Mouse (Mus musculus) frontal cortex, postnatal 10 days (tissue): ENCODE measurements around the gene Lrp1.

ENCODE experiments used
- DNase-seq, 2 experiments: peaks; one replicate each; pipeline ENCODE4 v3.0.0; 2022; ENCODE audit warnings: low spot score in 2 of 2, mixed read lengths in 1 of 2

The Lrp1 gene

DNA sequence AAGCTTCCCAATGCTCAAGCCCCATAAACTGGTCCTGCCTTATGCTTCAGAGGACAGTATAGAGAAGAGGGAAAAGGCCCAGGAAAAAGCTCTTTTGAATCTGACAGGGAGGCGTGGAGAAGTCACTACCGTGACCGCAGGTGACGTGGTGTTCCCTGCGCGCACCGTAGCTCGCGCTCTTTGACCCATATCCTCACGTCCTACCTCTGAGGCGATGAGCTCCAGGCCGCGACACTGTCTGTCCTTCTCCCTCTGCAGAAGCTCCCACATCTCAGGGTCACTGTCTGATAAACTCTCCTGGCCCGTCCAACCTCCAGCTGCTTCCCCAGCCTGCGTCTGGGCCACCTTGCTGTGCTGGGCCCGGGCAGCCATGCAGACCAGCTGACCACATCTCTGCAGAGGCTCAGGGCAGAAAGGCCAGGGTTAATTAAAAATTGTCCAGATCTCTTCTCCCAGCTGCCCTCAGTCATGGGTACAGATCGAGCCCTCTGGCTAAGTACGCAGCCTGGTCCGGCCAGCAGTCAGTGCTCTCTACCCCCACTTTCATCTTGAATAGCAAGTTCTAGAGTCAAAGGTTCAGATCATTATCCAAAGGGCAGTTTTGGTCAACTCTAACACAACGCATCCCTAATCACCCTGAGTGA is 100.1 kb downstream of the Lrp1 start:
- no peak for DNase-seq

DNA sequence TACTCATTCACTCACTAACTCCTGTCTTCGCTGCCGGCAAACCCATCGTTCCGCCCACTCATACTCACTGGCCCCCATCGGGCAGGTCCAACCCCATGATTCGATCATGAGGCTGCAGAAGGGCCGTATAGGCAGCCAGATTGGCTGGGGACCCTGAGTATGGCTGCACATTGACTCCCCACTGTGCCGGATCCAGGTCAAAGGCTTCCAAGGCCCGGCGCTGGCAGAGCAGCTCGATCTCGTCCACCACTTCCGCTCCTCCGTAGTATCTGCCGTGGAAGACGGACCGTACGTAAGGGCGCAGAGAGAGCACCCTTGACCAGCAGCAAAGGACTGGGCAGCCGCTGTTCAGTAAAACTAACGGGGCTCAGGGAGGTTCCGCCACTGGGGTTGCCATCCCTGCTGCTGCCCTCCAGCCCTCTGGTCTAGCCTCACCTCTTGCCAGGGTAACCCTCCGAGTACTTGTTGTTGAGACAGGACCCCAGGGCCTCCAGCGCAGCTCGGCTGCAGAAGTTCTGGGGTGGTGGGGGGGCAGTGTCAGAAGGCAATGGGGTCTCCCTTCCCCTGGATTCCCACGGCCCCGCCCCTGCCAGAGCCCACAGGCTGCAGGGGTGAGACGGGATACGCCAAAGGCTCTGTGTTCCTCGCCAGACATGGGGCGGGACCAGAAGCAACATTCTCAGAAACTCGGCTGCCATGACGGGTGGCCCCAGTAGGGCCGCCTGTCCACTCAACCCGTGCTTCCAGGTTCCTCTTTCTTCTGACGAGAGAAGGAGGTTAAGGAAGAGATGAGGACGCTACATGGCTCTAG is 100.8 kb downstream of the Lrp1 start:
- DNase-seq = no peak

DNA sequence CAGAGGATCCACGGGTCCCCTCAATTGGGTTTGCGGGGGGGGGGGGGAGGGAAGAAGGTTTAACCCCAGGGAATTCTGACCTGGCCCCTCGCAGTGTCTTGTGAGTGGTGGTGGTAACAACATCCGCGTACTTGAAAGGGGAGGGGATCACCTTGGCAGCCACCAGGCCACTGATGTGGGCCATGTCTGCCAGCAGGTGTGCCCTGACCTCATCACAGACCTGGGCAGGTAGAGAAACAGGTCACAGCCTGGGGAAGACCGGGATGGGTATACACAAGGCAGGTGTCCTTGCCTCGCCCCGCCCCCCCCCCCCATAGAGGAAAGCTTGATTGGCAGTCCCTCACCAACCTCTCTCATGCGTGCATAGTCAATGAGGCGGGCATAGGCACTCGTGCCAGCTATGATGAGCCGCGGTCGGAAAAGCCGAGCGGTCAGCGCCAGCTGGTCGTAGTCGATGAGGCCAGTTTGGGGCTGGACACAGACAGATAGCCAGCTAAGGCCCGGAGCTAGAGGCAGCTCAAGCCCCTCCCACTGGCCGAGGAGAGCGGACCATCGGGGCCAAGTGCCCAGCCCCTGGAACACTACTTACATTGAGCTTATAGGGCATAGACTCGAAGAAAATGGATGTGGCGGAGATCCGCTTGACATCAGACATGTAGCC is 101.8 kb downstream of the Lrp1 start:
- no peak for DNase-seq

DNA sequence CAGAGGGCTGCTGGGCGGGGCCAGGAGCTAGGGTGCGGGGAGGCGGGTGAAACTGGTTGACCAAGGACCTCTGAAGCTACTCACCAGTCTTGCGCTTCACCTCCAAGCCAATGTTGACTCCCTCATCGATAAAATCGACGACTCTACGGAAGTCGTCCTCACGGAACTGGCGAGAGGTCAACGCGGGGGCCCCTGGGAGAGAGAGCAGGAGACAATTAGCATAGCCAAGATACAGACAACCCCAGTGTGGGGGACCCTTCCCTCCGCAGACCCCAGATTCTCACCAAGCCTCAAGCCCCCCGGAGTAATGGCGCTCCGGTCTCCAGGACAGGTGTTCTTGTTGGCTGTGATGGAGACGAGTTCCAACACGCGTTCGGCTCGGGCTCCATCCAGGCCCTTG is 103.0 kb downstream of the Lrp1 start:
- DNase-seq = no peak

DNA sequence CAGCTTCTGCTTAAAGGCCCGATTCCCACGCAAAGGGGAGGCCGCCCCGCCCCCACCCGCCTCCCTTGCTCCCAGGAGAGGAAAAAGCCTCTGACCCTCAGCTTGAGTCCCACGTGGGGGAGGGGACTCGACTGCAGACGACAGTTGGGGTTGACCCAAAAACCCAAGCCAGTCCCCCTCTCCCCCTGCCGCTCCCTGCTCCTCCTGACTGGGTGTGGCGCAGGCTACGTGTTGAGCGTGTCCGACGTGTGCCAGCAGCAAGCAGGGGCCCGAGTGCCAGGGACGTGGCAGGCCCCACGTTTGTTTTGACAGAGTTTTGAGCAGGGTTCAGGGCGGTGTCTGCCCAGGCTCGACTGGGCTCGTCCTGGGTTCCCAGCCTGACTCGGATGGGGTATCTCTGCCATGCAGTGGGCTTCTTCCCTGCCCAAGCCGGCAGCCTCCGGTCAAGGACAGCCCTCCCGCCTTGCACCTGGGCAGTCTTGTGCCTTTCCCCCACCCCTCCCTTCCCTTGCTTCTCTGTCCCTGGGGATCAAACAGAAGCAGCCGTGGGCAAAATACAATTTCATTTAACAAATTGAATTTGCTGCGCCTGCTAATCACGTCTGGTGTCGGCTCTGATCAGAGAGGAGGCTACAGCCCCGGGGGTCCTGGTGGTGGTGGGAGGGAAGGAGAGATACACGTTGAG is 104.2 kb downstream of the Lrp1 start:
- no peak for DNase-seq

DNA sequence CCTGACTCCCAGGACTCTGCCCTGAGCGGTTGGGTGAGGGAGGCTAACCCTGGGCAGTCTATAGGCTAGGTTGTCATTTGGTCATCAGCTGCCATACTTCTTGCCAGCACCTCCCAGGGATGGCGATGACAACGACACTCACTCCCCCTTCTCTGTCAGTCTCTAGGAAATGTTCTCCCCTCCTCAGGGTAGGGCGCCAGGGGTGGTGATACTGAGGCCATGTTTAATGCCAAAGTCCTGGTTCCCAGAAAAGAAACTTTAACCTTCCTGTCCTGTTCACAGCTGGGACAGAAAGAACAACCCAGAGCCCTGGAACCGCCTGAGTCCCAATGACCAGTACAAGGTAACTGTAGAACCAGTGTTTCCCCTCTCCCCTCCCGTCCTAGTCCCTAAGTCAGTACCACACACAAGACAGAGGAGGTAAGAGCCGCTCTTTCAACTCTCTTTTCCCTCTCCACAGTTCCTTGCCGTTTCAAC is 104.9 kb downstream of the Lrp1 start:
- no peak for DNase-seq

DNA sequence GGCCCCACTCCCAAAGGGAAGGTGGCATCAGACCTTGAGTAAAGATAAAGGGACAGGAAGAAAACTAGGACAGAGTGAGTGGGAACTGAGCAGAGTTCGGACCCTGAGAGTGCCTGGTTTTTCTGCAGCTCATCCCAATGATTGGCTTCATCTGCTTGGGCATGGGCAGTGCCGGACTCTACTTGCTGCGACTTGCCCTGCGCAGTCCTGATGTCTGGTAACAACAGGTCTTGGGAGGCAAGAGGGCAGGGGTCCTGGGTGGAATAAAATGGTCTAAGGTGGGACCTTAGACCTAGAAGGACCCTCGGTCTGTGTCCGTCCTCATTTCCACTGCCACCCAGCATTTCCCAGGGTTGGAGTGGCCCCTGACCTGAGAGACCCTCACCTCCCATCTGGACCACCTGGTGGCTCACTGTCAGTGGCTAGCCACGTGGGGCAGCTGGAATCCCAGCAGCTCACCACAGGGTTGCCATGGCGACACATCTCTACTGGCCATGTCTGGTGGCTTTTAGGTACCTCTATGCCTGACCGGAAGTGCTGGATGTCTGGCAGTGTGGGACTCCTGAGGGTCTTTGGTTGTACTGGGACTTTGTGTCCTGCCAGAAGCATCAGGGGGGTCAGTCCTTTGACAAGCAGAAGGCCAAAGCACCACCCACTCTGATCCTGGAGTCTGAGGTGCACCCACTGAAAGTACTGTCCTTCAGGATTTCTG is 105.5 kb downstream of the Lrp1 start:
- no peak for DNase-seq

DNA sequence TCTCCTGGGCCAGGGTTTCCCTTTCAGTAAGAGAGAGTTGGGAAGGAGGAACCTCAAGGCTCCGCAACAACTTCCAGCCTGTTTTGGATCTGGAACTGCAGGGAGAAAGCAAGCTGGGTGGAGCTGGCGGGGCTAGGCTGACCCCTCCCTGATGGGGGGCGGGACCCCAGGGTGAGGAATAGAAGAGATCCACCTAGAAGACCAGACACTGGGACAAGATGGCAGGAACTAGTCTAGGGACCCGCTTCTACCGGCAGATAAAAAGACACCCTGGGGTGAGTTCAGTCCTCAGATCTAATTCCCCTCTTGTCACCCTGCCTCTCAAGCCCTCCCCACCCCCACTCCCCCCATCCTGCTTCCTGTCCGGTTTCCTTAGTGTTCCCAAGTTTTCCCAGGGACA is 106.2 kb downstream of the Lrp1 start, which contains the start of gene Ndufa4l2:
Gene Ndufa4l2, plus strand, starts transcription at position 204 of the 400 bp plus-strand sequence.
- no peak for DNase-seq

DNA sequence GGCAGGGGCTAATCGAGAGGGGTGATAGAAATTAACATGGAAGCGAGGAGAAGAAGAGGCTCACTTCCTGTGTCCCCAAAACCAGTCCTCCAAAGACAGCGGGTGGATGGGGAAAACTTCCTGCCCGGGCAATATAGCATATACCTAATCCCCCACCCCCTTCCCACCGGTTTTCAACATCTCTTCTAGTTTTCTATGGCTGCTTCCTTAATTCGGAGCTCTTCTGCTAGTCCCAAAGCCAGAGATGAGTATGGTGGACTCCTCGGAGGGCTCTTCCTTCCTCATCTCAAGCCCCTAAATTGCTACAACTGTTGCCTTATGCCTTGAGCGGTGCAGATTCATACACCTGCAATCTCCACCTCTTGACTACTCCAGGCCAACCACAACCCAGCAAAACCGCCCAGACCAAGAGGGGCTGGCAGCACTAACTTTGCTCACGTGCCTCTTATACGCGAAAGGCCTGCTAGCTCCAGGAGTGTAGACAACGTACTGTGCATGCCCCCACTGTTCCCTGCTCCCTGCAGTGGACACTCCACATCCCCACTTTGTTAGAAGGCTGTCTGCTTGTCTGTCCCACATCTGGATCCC is 106.7 kb downstream of the Lrp1 start:
- DNase-seq = no peak

DNA sequence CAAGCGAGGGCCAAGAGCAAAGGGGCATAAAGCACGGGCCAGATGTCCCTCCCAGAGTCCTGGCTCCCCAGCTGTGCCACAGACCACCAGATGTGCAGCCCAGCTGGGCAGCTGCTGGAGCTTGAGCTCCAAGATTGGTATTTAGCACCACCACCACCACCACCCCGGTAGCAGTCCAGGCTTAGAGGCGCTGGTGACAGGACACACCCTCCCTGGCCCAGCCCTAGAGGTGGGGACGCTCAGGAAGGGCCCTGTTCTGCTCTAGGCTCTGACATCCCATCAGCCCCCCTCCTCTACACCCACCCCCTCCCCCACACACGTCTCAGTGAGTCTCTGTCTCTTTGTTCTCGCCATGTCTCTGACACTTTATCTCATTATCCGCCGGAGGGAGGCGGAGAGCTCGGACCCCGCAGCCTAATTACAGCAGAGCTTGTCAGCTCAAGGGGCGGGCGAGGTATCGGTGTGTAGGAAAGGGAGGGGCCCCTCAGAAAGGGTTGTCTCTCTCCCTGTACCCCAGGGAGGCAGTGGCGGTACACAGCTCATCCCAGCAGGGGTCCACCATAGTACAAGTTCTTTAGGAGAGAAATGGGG is 107.4 kb downstream of the Lrp1 start:
- no peak for DNase-seq

DNA sequence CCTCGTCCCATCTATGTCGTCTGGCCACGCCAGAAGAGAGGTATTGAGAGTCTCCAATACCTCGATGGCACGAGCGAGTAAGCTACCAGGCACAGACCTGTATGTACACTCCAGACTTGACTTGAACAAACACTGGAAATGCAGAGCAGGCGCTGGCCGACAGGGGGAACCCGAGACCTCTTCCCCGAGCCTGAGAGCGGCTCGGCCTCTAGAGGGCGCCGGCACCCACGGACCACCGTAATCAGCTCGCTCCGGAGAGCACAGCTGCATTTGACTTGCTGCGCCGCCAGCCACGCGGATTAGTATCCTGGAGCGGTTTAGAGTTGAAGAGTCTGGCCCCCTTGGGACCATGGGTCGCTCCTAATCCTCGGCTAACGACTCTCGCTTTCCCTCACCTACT is 108.1 kb downstream of the Lrp1 start:
- DNase-seq = peak; percentile 82 to 94

DNA sequence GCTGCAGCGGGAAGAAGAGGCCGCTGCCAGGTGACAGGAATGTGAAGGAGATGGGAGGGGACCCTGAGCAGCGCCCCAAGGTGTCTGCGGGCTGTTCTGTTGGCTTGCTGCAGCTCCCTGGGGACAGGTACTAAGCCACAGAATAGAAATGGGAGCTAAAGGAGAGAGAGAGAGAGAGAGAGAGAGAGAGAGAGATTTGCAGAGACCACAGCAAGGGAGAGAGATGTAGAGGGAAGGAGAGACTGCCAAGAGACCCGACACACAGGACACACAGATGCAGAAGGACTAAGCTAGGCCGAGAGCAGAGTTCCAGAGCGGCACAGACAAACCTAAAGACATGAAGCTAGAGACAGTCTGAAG is 108.7 kb downstream of the Lrp1 start:
- no peak for DNase-seq

DNA sequence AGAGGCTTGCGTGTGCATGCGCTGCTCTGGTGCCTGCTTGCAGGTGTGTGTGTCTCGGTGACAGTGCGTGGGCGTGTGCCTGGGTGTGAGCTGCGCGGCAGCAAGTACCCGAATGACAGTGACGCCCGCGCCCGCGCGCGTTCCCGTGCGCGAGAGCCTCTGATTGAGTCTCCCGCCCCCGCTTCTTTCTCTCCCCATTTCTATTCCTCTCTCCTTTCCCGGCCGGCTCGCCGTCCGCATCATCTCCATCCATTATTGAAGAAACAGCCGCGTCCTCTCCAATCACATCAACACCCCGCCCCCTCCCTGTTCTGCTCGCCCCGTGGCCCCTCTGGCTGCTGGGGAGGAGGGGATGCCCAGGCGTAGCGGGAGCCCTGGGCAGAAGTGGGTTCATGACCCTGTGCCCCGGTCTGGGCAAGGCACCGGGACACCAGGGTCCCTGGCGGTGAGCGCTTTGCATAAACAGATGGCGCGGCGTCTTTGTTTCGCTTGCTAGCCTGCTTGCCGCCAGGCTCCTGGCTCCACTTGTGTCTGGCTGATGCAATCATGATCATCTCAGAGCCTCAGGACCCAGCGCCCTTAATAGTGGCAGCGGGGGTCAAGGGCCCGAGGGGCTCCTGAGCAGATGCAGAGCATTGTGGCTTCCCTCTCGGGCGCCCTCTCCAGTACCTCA is 109.2 kb downstream of the Lrp1 start:
- DNase-seq = peak; percentile 82 to 89

DNA sequence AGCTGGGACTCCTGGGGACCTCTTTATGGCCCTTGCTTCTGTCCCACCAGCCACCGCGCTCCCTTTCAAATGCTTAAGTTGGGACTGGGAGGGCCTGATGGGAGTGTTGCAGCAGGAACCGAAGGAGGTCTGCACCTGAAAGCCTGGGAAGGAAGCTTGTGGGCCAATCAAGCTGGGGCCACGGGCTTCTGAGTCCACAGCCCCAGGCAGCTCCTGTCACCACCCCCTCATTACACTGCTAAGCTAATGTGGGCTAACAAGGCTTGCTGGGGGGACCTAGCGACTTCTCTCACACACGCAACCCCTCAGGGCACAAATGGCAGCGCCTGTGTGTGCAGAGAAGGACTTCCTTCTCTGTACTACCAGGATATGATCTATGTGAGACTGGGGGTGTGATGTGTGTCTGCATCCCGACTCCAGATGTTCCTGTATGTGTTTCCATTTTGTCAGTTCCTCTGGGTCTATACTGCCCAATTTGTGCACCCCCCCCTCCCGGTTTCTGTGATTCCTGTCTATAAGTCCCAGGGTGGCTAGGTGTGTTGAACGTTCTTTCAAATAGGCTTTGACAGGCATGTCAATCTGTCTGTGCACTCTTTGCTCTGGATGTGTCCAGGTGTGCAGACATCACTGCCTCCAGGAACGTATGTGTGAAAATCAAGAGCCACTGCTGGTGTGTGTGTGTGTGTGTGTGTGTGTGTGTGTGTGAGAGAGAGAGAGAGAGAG is 109.9 kb downstream of the Lrp1 start:
- DNase-seq = no peak

DNA sequence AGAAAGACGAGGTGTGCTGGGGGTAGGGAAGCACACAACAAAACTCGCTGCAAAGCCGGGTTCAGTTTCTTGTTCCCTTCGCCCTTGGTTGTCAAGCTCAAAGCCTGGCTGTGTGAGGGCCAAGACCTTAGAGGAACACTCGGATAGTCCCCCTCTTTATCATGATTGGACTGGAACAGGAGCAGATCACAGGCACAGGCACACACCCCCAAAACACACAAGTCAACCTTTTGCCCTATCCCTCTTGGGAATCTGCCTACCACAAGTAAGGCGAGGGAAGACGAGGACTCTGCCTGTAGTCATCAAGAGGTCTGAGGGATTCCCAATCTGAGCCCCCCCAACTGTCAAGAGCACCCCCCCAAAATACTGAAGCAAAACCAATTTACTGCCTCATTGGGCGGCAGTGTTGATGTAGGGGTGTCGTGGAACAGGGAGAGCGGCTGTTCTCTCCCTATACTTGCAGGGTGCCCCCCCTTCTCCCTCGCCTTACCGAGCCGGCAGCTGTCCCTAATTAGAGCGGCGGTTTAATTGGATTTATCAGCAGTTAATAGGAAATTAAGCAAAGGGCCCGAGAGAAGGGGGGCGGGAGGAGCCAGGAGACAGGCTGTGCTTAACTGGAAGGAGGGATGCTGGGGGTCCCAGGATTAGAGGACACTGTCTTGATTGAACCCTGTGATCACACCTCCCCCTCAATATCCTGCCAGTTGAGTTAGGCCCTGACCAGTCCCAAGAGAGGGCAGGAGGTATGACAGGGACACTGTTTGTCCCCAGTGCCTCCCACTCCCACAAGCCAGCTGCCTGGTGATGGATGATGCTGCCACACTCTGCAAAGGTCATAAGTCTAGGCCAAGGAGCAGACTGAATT is 110.9 kb downstream of the Lrp1 start:
- DNase-seq = no peak

DNA sequence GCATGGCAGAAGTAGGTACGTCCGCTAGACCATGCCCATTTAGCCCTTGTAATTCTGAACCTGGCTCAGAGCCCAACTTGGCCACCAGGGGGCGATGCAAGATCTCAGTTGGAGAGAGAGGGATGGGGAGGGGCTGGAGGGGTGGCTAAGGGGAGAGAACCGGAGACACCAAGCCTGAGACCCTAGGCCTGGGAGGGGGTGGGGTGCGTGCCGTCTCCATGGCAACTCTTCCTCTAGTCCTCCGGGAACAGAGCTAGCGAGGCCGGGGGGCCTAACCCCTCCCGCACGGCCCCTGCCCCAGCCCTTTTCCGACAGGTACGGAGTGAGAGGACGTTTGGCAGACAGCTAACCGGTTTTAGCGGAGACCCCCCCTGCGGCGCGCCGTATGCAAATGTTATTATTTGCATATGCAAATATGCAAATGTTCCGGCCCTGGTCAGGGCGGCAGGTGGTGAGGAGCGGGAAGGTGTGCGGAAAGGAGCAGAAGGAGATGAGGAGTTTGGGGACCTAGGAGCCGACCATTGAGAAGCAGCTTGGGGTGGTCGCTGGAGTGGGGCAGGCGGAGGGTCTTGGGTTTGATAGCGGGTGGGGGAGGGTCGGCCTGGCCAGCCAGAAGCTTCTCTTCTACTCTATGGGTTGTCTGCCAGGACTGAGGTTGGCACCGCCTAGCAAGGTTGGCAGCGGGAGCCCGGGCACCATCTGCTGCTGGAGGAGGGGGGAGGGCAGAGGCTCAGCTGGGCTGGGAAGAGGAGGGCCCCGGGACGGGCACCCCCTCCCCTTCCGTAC is 111.7 kb downstream of the Lrp1 start:
- DNase-seq = peak; percentile 79 to 86

DNA sequence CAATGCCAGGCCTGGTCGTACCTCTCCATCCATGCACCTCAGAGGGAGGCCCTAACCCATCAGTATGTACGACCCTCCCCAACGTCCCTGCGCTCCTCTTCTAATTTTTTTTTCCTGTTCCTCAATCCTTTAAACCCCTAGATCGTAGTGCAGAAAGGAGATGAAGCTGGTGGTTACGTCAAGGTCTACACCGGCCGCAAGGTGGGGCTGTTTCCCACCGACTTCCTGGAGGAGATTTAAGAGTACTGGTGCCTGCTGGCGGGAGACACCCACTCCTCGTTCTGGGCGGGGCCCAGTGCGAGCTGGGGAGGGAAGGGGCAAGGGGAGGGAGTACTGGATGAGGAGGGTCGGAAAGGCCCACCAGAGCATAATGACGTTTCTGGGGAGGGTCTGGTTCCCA is 112.7 kb downstream of the Lrp1 start:
- DNase-seq = peak; percentile 74
